29 mouse cellular contexts compared by ENCODE assay signal in the genomic region with DNA sequence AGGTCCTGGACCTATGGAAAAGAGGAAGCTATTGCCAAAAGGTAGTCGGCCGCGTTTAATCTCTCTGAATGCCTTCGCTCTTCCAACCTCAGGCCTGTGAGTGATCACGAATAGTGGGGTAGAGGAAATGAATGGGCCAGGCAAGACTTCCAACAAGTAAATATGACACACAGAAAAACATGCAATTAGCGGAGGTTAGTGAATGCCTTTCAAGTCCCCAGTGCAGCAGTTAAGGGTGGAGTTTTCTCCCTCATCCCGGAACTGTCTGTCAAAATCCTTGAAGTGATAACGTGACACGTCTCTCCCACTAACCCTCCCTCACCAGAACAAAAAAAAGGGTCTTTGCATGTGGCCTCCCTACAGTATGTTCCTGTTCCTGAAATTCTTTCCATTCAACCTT. TPM values are rescaled to one million over a fixed set of nuclear protein-coding genes. Genes with fewer than 3 reads are reported as not detected.
DNase-seq lines count a peak whose midpoint lies in the region; ATAC-seq and TF ChIP-seq lines count a peak whose summit lies in the region.
"Had no signal": no experiment of that assay in that cellular context is flagged by ENCODE, and none has a peak within 500 bp of the region (broad histone marks: within the 10 kb centered on the region; RNA-seq: fewer than 3 reads in every experiment).

No protein-coding gene starts in this region.

- H3K9ac ChIP-seq in forebrain, embryonic 12.5 days, result no peak overlapping the region; the same call in 1 of the 2 replicates
- H3K9ac ChIP-seq in forebrain, embryonic 15.5 days (replicated peaks), result peak overlapping the region; percentile 81
- no peak overlapping the region for H3K9ac ChIP-seq in heart, embryonic 11.5 days (ENCODE audit: low read depth, low read length)
- no peak overlapping the region for H3K9ac ChIP-seq in liver, embryonic 11.5 days (ENCODE audit: low read depth, low read length)
- H3K9ac ChIP-seq: embryonic facial prominence, embryonic 13.5 days; hindbrain, embryonic 12.5 days; hindbrain, embryonic 15.5 days had no signal

- peak overlapping the region; percentile 89 for H3K4me2 ChIP-seq in forebrain, embryonic 12.5 days
- peak overlapping the region; percentile 80 for H3K4me2 ChIP-seq in forebrain, embryonic 15.5 days (replicated peaks)
- no peak overlapping the region for H3K4me2 ChIP-seq in heart, embryonic 11.5 days
- no peak overlapping the region for H3K4me2 ChIP-seq in liver, embryonic 11.5 days
- H3K4me2 ChIP-seq: embryonic facial prominence, embryonic 13.5 days; hindbrain, embryonic 12.5 days had no signal

- WGBS in forebrain, embryonic 12.5 days, result 28% methylated on average over 9 of the region's 9 CpGs
- 27% methylated on average over 9 of the region's 9 CpGs for WGBS in forebrain, embryonic 15.5 days
- 56% methylated on average over 9 of the region's 9 CpGs for WGBS in lung, adult 2 months
- WGBS in heart, embryonic 11.5 days (ENCODE audit: insufficient replicate concordance), result 47% methylated on average over 9 of the region's 9 CpGs
- 48% methylated on average over 9 of the region's 9 CpGs for WGBS in liver, embryonic 11.5 days

- peak; percentile 72 for DNase-seq in brain, embryonic 14.5 days (ENCODE audit: low read depth)
- DNase-seq in lung, adult 2 months, result no peak
- no peak for DNase-seq in lung, postnatal 10 days
- no peak for DNase-seq in liver, embryonic 11.5 days (ENCODE audit: low spot score)
- DNase-seq: adrenal gland, adult 8-10 months; adrenal gland, postnatal 25 days; cerebellum, adult 18-20 months; cerebellum, adult 9-11 months; cerebellum, postnatal 25 days; embryo, embryonic 11 days; gastrocnemius, postnatal 10 days; gastrocnemius, postnatal 36 days; heart, adult 2 months had no signal

- 0 out of 2 replicates have a peak, but pooled peaks have one; percentile 13 for ATAC-seq in forebrain, embryonic 12.5 days (ENCODE audit: low FRiP score)
- 0 out of 2 replicates have a peak, but pooled peaks have one; percentile 9 for ATAC-seq in forebrain, embryonic 15.5 days (replicated peaks)
- ATAC-seq in heart, embryonic 11.5 days (replicated peaks; ENCODE audit: insufficient number of reproducible peaks, low FRiP score, low TSS enrichment), result no peak
- no peak for ATAC-seq in liver, embryonic 11.5 days (replicated peaks; ENCODE audit: low FRiP score)
- ATAC-seq: activated CD4-positive, CD25-positive, alpha-beta regulatory T cell, adult 4 months; CD4-positive, CD25-positive, alpha-beta regulatory T cell, adult 4 months; intestine, postnatal 0 days had no signal

- no peak for TF ChIP-seq CTCF in brain, embryonic 14.5 days (IDR thresholded peaks at IDR 0.05; ENCODE audit: borderline replicate concordance, extremely low read depth, insufficient read depth, insufficient read length)
- no peak for TF ChIP-seq CTCF in cortical plate, adult 2 months (IDR thresholded peaks at IDR 0.05; ENCODE audit: extremely low read depth, insufficient read depth, low read length)
- no peak for TF ChIP-seq CTCF in lung, adult 2 months (IDR thresholded peaks at IDR 0.05; ENCODE audit: insufficient read depth, low read length)

- TF ChIP-seq POLR2A in brain, embryonic 14.5 days (IDR thresholded peaks at IDR 0.05; ENCODE audit: borderline replicate concordance, extremely low read depth, insufficient read depth, insufficient read length, poor library complexity, severe bottlenecking), result no peak
- TF ChIP-seq POLR2A in cortical plate, adult 2 months (IDR thresholded peaks at IDR 0.05; ENCODE audit: extremely low read depth, insufficient read depth, low read length), result no peak
- TF ChIP-seq POLR2A in lung, adult 2 months (IDR thresholded peaks at IDR 0.05; ENCODE audit: borderline replicate concordance, extremely low read depth, low read depth, low read length), result no peak

- H3K36me3 ChIP-seq in forebrain, embryonic 12.5 days (replicated peaks), result no peaks in the 10 kb centered on the region
- no peaks in the 10 kb centered on the region for H3K36me3 ChIP-seq in forebrain, embryonic 15.5 days
- no peaks in the 10 kb centered on the region for H3K36me3 ChIP-seq in heart, embryonic 11.5 days (ENCODE audit: control insufficient read depth, insufficient read depth, low read length)
- no peaks in the 10 kb centered on the region for H3K36me3 ChIP-seq in liver, embryonic 11.5 days (ENCODE audit: control insufficient read depth, insufficient read depth, low read length)
- H3K36me3 ChIP-seq: embryonic facial prominence, embryonic 10.5 days; embryonic facial prominence, embryonic 13.5 days; heart, embryonic 10.5 days; hindbrain, embryonic 12.5 days; hindbrain, embryonic 15.5 days had no signal

- H3K27ac ChIP-seq in cortical plate, adult 2 months (ENCODE audit: insufficient read depth, low read length), result no peak overlapping the region
- 0 out of 2 replicates have a peak overlapping the region, but pooled peaks have one; percentile 42 for H3K27ac ChIP-seq in forebrain, embryonic 12.5 days
- peak overlapping the region; percentile 95 for H3K27ac ChIP-seq in forebrain, embryonic 15.5 days (replicated peaks)
- H3K27ac ChIP-seq in heart, embryonic 11.5 days (ENCODE audit: low read depth, low read length), result no peak overlapping the region
- no peak overlapping the region for H3K27ac ChIP-seq in liver, embryonic 11.5 days (ENCODE audit: low read depth, low read length)
- H3K27ac ChIP-seq: embryonic facial prominence, embryonic 10.5 days; embryonic facial prominence, embryonic 13.5 days; heart, adult 2 months; heart, embryonic 10.5 days; hindbrain, embryonic 12.5 days; hindbrain, embryonic 15.5 days had no signal

- no peaks in the 10 kb centered on the region for H3K9me3 ChIP-seq in forebrain, embryonic 12.5 days
- H3K9me3 ChIP-seq in forebrain, embryonic 15.5 days, result no peaks in the 10 kb centered on the region
- no peaks in the 10 kb centered on the region for H3K9me3 ChIP-seq in heart, embryonic 11.5 days (replicated peaks; ENCODE audit: control insufficient read depth, low read length)
- no peaks in the 10 kb centered on the region for H3K9me3 ChIP-seq in liver, embryonic 11.5 days (ENCODE audit: control insufficient read depth, low read length)
- H3K9me3 ChIP-seq: embryonic facial prominence, embryonic 10.5 days; embryonic facial prominence, embryonic 13.5 days; heart, embryonic 10.5 days; hindbrain, embryonic 12.5 days; hindbrain, embryonic 15.5 days had no signal

- H3K4me1 ChIP-seq in cortical plate, adult 2 months (ENCODE audit: control insufficient read depth, insufficient read depth, low read length), result peaks cover 9% of the 10 kb centered on the region
- peaks cover 31% of the 10 kb centered on the region for H3K4me1 ChIP-seq in forebrain, embryonic 12.5 days
- peaks cover 79% of the 10 kb centered on the region for H3K4me1 ChIP-seq in forebrain, embryonic 15.5 days
- H3K4me1 ChIP-seq in lung, adult 2 months (ENCODE audit: control insufficient read depth, insufficient read depth, low read length), result no peaks in the 10 kb centered on the region
- H3K4me1 ChIP-seq in heart, embryonic 11.5 days (ENCODE audit: control insufficient read depth, insufficient read depth, low read length), result 0 out of 2 replicates have a peak, but pooled peaks cover 2% of the 10 kb centered on the region
- no peaks in the 10 kb centered on the region for H3K4me1 ChIP-seq in liver, embryonic 11.5 days (replicated peaks; ENCODE audit: control insufficient read depth, insufficient read depth, low read length)

- 0 out of 2 replicates have a peak overlapping the region, but pooled peaks have one; percentile 59 for H3K4me3 ChIP-seq in cortical plate, adult 2 months (ENCODE audit: insufficient read depth, low read length)
- H3K4me3 ChIP-seq in forebrain, embryonic 12.5 days (replicated peaks), result no peak overlapping the region
- peak overlapping the region; percentile 80 for H3K4me3 ChIP-seq in forebrain, embryonic 15.5 days
- H3K4me3 ChIP-seq in lung, adult 2 months (replicated peaks; ENCODE audit: extremely low read depth, low read depth, low read length), result no peak overlapping the region
- no peak overlapping the region for H3K4me3 ChIP-seq in heart, embryonic 11.5 days (ENCODE audit: low read depth, low read length)
- no peak overlapping the region for H3K4me3 ChIP-seq in liver, embryonic 11.5 days (ENCODE audit: low read depth, low read length)
- H3K4me3 ChIP-seq: embryonic facial prominence, embryonic 10.5 days; embryonic facial prominence, embryonic 13.5 days; erythroblast, embryonic 14.5 days; heart, adult 2 months; heart, embryonic 10.5 days; hindbrain, embryonic 12.5 days; hindbrain, embryonic 15.5 days had no signal

- H3K27me3 ChIP-seq in forebrain, embryonic 12.5 days, result peaks cover 33% of the 10 kb centered on the region
- no peaks in the 10 kb centered on the region for H3K27me3 ChIP-seq in forebrain, embryonic 15.5 days
- H3K27me3 ChIP-seq in heart, embryonic 11.5 days (ENCODE audit: control insufficient read depth, insufficient read depth, low read length), result peaks cover 69% of the 10 kb centered on the region
- H3K27me3 ChIP-seq in liver, embryonic 11.5 days (replicated peaks; ENCODE audit: control insufficient read depth, insufficient read depth, low read length), result peaks cover 52% of the 10 kb centered on the region

RNA-seq across cellular contexts. Expression of a gene that starts 3.0 kb away (rescaled TPM):
- polyA plus RNA-seq in brain, embryonic 14.5 days (2012; rRNA removed), result 51.5 and 124 TPM in 2 replicates
- polyA plus RNA-seq in cortical plate, adult 2 months (2012; rRNA removed), result 160 and 176 TPM in 2 replicates
- 30.6 and 41.1 TPM in 2 replicates for polyA plus RNA-seq in forebrain, embryonic 12.5 days (2016; fragmentation: Nextera tagmentation; extraction: Ambion mirVana)
- polyA plus RNA-seq in forebrain, embryonic 15.5 days (2015; fragmentation: Nextera tagmentation; extraction: Ambion mirVana), result 323 and 347 TPM in 2 replicates
- not detected in 2 replicates for polyA plus RNA-seq in lung, adult 2 months (2012; rRNA removed)
- 0.11 and 0.27 TPM in 2 replicates for polyA plus RNA-seq in heart, embryonic 11.5 days (2014; fragmentation: Nextera tagmentation; extraction: Ambion mirVana)
- polyA plus RNA-seq in liver, embryonic 11.5 days (2014; fragmentation: Nextera tagmentation; extraction: Ambion mirVana), result 0.18 and 0.29 TPM in 2 replicates
- polyA plus RNA-seq: activated CD4-positive, CD25-positive, alpha-beta regulatory T cell, adult 4 months; C2C12; CD4-positive, CD25-positive, alpha-beta regulatory T cell, adult 4 months; erythroblast, embryonic 14.5 days; heart, adult 2 months; heart, embryonic 14.5 days; heart, postnatal 0 days had no signal

RNA-seq across cellular contexts. Expression of a gene that starts 57.5 kb away (rescaled TPM):
- 15.1 and 24.7 TPM in 2 replicates for polyA plus RNA-seq in brain, embryonic 14.5 days (2012; rRNA removed)
- polyA plus RNA-seq in cortical plate, adult 2 months (2012; rRNA removed), result 26.7 and 29.2 TPM in 2 replicates
- polyA plus RNA-seq in forebrain, embryonic 12.5 days (2016; fragmentation: Nextera tagmentation; extraction: Ambion mirVana), result 17.9 and 20.4 TPM in 2 replicates
- 17.9 and 20.9 TPM in 2 replicates for polyA plus RNA-seq in forebrain, embryonic 15.5 days (2015; fragmentation: Nextera tagmentation; extraction: Ambion mirVana)
- 17.2 and 18.8 TPM in 2 replicates for polyA plus RNA-seq in lung, adult 2 months (2012; rRNA removed)
- 9.3 and 10.2 TPM in 2 replicates for polyA plus RNA-seq in heart, embryonic 11.5 days (2014; fragmentation: Nextera tagmentation; extraction: Ambion mirVana)
- 2.5 and 4.0 TPM in 2 replicates for polyA plus RNA-seq in liver, embryonic 11.5 days (2014; fragmentation: Nextera tagmentation; extraction: Ambion mirVana)
- polyA plus RNA-seq: activated CD4-positive, CD25-positive, alpha-beta regulatory T cell, adult 4 months; C2C12; CD4-positive, CD25-positive, alpha-beta regulatory T cell, adult 4 months; erythroblast, embryonic 14.5 days had no signal

Comparison
In these comparisons a context has a peak if more than half of its experiments do, and no peak if none do; other contexts are left out.
1. H3K4me3 ChIP-seq: peak in cortical plate, adult 2 months (single experiment) and forebrain, embryonic 15.5 days (single experiment); none in forebrain, embryonic 12.5 days (single experiment), lung, adult 2 months (single experiment), heart, embryonic 11.5 days (single experiment) and liver, embryonic 11.5 days (single experiment).
2. H3K27ac ChIP-seq: peak in forebrain, embryonic 12.5 days (single experiment) and forebrain, embryonic 15.5 days (single experiment); none in cortical plate, adult 2 months (single experiment), heart, embryonic 11.5 days (single experiment) and liver, embryonic 11.5 days (single experiment).
3. ATAC-seq: peak in forebrain, embryonic 12.5 days (single experiment) and forebrain, embryonic 15.5 days (single experiment); none in heart, embryonic 11.5 days (single experiment) and liver, embryonic 11.5 days (single experiment).
4. H3K4me2 ChIP-seq: peak in forebrain, embryonic 12.5 days (single experiment) and forebrain, embryonic 15.5 days (single experiment); none in heart, embryonic 11.5 days (single experiment) and liver, embryonic 11.5 days (single experiment).
5. RNA of a gene that starts 3.0 kb away (polyA plus RNA-seq): 323 to 347 TPM in forebrain, embryonic 15.5 days, 160 to 176 TPM in cortical plate, adult 2 months, 51.5 to 124 TPM in brain, embryonic 14.5 days and 30.6 to 41.1 TPM in forebrain, embryonic 12.5 days; 0.11 to 0.27 TPM in heart, embryonic 11.5 days, 0.18 to 0.29 TPM in liver, embryonic 11.5 days and not detected in lung, adult 2 months; every median in the first group is over 10 times any median in the second.